Mouse (Mus musculus): ENCODE measurements around the gene Slc16a6. TPM values are rescaled to one million over a fixed set of nuclear protein-coding genes. Genes with fewer than 3 reads are reported as not detected.

The Slc16a6 gene
- polyA plus RNA-seq, 1 experiment, result 7.2 TPM

- no peaks in the 10 kb centered on the region for H3K4me1 ChIP-seq (ENCODE audit: control insufficient read depth, insufficient read depth, low read length)
- TF ChIP-seq POLR2A (IDR thresholded peaks at IDR 0.05; ENCODE audit: extremely low read depth, insufficient read depth, low read length) (0 out of 2 replicates have a peak, but pooled peaks have one; percentile 6), CTCF (IDR thresholded peaks at IDR 0.05; ENCODE audit: extremely low read depth, insufficient read depth, low read length) (no peak)
- H3K4me3 ChIP-seq (ENCODE audit: insufficient read depth, low read length), result peak overlapping the region; percentile 23
- no peak overlapping the region; the same call in 1 of the 2 replicates for H3K27ac ChIP-seq (ENCODE audit: insufficient read depth, low read length)
Observed at GRCm38 (mm10) chr11:109439829-109440340, 33.5 kb downstream of the Slc16a6 start.

GRCm38 (mm10) chr11:109439209-109439608 lies 34.2 kb downstream of the Slc16a6 start:
- Histone ChIP-seq H3K4me3 (ENCODE audit: insufficient read depth, low read length) (peak overlapping the region; percentile 23; the same call in 1 of the 2 replicates), H3K27ac (ENCODE audit: insufficient read depth, low read length) (no peak overlapping the region)
- no peak for TF ChIP-seq POLR2A (IDR thresholded peaks at IDR 0.05; ENCODE audit: extremely low read depth, insufficient read depth, low read length)
- TF ChIP-seq CTCF (IDR thresholded peaks at IDR 0.05; ENCODE audit: extremely low read depth, insufficient read depth, low read length), result no peak

GRCm38 (mm10) chr11:109436889-109437288 lies 36.5 kb downstream of the Slc16a6 start:
- no peak for TF ChIP-seq CTCF (IDR thresholded peaks at IDR 0.05; ENCODE audit: extremely low read depth, insufficient read depth, low read length)
- H3K27ac ChIP-seq (ENCODE audit: insufficient read depth, low read length), result no peak overlapping the region
- H3K4me1 ChIP-seq (ENCODE audit: control insufficient read depth, insufficient read depth, low read length), result no peaks in the 10 kb centered on the region
- H3K4me3 ChIP-seq (ENCODE audit: insufficient read depth, low read length), result no peak overlapping the region

More at GRCm38 (mm10) chr11:109439209-109439608, 34.2 kb downstream of the Slc16a6 start:
- no peaks in the 10 kb centered on the region for H3K4me1 ChIP-seq (ENCODE audit: control insufficient read depth, insufficient read depth, low read length)

- TF ChIP-seq CTCF (IDR thresholded peaks at IDR 0.05; ENCODE audit: extremely low read depth, insufficient read depth, low read length) (no peak), POLR2A (IDR thresholded peaks at IDR 0.05; ENCODE audit: extremely low read depth, insufficient read depth, low read length) (no peak)
Observed at GRCm38 (mm10) chr11:109434233-109434798, 39.1 kb downstream of the Slc16a6 start.

GRCm38 (mm10) chr11:109427353-109427752 lies 46.0 kb downstream of the Slc16a6 start:
- H3K27ac ChIP-seq (ENCODE audit: insufficient read depth, low read length), result no peak overlapping the region
- no peak for TF ChIP-seq CTCF (IDR thresholded peaks at IDR 0.05; ENCODE audit: extremely low read depth, insufficient read depth, low read length)
- H3K4me1 ChIP-seq (ENCODE audit: control insufficient read depth, insufficient read depth, low read length), result peaks cover 2% of the 10 kb centered on the region
- H3K4me3 ChIP-seq (ENCODE audit: insufficient read depth, low read length), result no peak overlapping the region

More at GRCm38 (mm10) chr11:109434233-109434798, 39.1 kb downstream of the Slc16a6 start:
- no peak overlapping the region for H3K4me3 ChIP-seq (ENCODE audit: insufficient read depth, low read length)
- H3K27ac ChIP-seq (ENCODE audit: insufficient read depth, low read length), result no peak overlapping the region
- H3K4me1 ChIP-seq (ENCODE audit: control insufficient read depth, insufficient read depth, low read length), result no peaks in the 10 kb centered on the region

- Histone ChIP-seq H3K4me3 (ENCODE audit: insufficient read depth, low read length) (peak overlapping the region; percentile 87), H3K4me1 (ENCODE audit: control insufficient read depth, insufficient read depth, low read length) (peaks cover 2% of the 10 kb centered on the region), H3K27ac (ENCODE audit: insufficient read depth, low read length) (0 out of 2 replicates have a peak overlapping the region, but pooled peaks have one; percentile 26)
- TF ChIP-seq POLR2A (IDR thresholded peaks at IDR 0.05; ENCODE audit: extremely low read depth, insufficient read depth, low read length) (no peak), CTCF (IDR thresholded peaks at IDR 0.05; ENCODE audit: extremely low read depth, insufficient read depth, low read length) (no peak)
Observed at GRCm38 (mm10) chr11:109426272-109426586, 47.2 kb downstream of the Slc16a6 start.

- peak within 1 kb of the TSS; percentile 87 for H3K4me3 ChIP-seq (ENCODE audit: insufficient read depth, low read length)
- H3K27ac ChIP-seq (ENCODE audit: insufficient read depth, low read length), result peak within 1 kb of the TSS; percentile 26; the same call in 1 of the 2 replicates
- TF ChIP-seq POLR2A (IDR thresholded peaks at IDR 0.05; ENCODE audit: extremely low read depth, insufficient read depth, low read length) (peak; percentile 91), CTCF (IDR thresholded peaks at IDR 0.05; ENCODE audit: extremely low read depth, insufficient read depth, low read length) (peak; percentile 63)
- peaks cover 2% of the 10 kb centered on the region for H3K4me1 ChIP-seq (ENCODE audit: control insufficient read depth, insufficient read depth, low read length)
Observed at GRCm38 (mm10) chr11:109425392-109426271, 47.8 kb downstream of the Slc16a6 start, which contains the start of gene Amz2. Amz2 (plus strand) TSS chr11:109425946.

- TF ChIP-seq POLR2A (IDR thresholded peaks at IDR 0.05; ENCODE audit: extremely low read depth, insufficient read depth, low read length), result no peak
- no peak for TF ChIP-seq CTCF (IDR thresholded peaks at IDR 0.05; ENCODE audit: extremely low read depth, insufficient read depth, low read length)
- Histone ChIP-seq H3K27ac (ENCODE audit: insufficient read depth, low read length) (no peak overlapping the region), H3K4me3 (ENCODE audit: insufficient read depth, low read length) (no peak overlapping the region), H3K4me1 (ENCODE audit: control insufficient read depth, insufficient read depth, low read length) (peaks cover 2% of the 10 kb centered on the region)
Observed at GRCm38 (mm10) chr11:109423294-109423693, 50.1 kb downstream of the Slc16a6 start.

GRCm38 (mm10) chr11:109422263-109422662 lies 51.1 kb downstream of the Slc16a6 start:
- H3K4me1 ChIP-seq (ENCODE audit: control insufficient read depth, insufficient read depth, low read length), result peaks cover 2% of the 10 kb centered on the region
- H3K27ac ChIP-seq (ENCODE audit: insufficient read depth, low read length), result no peak overlapping the region
- no peak overlapping the region for H3K4me3 ChIP-seq (ENCODE audit: insufficient read depth, low read length)
- TF ChIP-seq POLR2A (IDR thresholded peaks at IDR 0.05; ENCODE audit: extremely low read depth, insufficient read depth, low read length) (no peak), CTCF (IDR thresholded peaks at IDR 0.05; ENCODE audit: extremely low read depth, insufficient read depth, low read length) (no peak)

All from cortical plate, adult 2 months (tissue).